Mouse (Mus musculus) thymus, postnatal 36 days (tissue): ENCODE measurements around the gene Snx30.

Experiments
- DNase-seq, 2 experiments: peaks; one replicate each; pipeline ENCODE4 v3.0.0; 2022; ENCODE audit warnings: mixed read lengths in 2 of 2

Gene Snx30

DNA sequence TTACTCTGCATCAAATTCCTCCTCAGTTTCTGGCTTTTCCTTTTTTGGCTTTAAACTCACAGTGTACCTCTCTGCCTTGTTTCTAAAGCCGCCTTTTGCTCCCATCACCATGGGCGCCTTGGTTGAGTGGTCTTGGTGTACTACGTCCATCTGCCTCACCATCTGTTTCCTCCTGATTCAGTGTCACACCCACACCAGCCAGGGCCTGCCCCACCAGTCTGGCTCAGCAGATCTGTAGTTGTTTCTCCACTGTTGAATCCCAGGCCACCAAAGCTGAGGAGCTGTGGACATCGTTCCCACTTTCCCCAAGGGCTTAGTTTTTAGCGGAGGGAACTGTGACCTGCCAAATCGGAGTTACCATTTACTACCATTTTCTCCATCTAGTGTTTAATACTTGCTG is 20.0 kb downstream of the Snx30 start:
- DNase-seq: no peak

DNA sequence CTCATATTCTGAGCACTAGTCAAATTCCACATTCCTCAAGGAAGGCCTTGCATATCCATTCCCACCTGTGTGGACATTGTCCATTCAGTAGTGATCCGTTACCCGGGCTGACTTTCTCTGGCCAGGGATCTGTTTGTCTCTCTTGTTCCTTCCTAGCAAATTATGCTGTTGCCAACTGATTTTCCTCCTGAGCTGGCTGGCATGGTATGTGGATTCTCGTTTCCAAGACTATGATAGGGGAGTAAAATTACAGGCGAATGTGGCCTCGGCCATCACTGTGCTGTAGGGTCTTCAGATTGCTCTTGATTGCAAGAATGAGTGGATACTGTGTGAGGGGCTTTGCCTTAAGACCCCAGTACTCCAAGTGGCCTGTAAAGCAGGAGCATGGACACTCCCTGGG is 20.7 kb downstream of the Snx30 start:
- no peak for DNase-seq

DNA sequence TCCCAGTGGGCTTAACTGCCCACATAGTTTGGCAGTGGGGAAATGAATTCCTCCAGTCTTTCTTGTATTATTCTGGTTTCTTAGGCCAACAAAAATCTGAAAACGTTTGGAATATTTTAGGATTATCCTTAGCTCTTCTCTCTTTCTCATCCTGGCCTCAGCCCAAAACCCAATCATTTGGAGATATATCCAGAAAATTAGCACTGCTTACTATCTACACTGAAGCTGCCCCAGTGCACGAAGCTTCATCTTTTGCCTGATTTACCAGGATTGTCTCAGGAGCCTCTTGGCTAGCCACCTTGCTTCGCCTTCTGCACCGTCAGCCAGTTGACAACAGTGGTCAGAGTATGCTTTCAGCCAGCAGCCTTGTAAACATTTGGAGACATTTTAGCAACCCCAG is 23.4 kb downstream of the Snx30 start:
- DNase-seq: no peak

DNA sequence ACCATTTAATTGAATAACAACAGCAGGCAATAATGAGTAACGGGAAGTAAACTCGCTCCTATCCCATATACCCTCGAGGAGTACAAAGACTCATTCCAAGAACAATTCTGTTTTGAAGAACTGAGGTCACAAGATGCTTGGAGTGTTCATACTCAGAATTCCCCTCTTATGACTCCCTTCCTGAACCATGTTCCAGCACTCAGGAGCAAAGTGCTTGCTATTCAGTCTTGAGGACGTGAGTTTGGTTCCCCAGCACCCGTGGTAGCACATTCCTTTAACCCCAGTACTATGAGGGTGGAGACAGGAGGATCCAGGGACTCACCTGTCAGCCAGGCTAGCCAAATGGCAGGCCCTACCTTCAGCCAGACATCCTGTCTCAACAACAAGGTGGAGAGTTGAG is 25.4 kb downstream of the Snx30 start:
- no peak for DNase-seq

DNA sequence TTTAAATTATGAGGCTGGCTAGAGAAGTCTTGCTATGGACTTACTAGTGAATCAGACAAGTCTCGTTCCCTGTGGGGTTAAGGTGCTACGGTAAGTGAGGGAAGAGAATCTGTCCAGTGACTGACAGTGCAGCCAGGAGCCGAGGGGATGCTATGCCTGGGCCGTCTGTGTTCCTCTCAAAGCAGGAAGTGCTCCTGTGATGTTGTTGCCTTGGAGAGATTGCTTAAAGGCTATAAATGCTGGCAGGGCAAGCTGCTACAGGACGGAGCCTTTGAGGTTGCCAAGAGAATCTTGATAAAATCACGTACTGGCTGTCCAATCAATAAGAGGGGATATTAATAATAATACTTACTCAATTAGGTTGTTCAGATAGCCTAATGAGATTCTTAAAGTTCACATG is 27.2 kb downstream of the Snx30 start:
- DNase-seq: no peak

DNA sequence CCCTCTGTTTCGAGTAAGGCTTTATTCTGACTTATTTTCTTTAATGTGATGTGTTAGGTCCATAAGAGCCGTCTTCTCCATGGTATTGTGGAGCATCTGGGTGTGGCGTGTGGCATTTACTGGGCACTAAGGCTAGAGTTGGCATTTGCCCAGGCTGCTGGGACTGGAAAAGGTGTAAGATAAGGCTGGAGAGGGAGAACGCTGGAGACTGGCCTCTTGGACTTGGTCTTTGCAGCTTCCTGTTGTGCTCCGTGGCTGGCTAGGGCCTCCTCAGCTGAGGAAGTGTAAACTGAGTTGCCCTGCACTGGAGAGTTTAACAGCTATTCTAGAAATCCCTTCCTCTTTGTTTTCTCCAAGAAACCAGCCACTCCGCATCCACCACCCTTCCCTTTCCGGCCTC is 32.0 kb downstream of the Snx30 start:
- DNase-seq: no peak

DNA sequence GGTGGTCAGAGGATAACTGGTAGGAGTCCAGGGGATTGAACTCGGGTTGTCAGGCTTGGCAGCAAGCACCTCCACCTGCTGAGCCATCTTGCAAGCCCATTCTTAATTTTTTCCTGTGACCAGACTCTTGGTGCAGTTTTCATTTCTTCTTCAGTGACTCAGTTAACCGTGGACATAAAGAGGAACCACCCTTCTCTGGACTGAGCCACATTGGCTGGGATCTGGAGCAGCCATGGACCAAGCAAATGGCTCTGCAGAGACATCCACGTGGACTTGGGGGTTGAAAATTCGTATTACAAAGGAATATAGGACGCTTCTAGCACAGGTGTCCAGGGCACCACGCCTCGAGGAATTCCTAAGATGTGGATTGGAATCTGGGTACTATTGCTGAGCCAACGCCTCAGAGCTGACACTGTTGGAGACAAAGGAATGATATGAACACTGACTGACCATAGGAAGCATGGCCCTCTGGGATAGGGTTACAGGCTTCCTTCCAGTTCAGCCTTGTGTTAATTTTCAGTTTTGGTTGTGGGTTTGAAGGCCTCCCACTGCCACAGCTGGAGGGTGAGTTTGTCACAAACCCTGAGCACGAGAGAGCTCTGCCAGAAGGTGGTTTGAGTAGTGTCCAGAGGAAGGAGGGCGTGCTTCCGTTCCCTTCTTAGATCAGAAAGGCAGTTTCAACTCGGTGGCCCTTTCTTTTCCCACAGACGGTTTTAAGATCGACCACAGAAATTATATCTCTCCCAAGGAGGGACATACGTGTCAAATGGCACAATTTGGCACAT is 39.0 kb downstream of the Snx30 start:
- no peak for DNase-seq

DNA sequence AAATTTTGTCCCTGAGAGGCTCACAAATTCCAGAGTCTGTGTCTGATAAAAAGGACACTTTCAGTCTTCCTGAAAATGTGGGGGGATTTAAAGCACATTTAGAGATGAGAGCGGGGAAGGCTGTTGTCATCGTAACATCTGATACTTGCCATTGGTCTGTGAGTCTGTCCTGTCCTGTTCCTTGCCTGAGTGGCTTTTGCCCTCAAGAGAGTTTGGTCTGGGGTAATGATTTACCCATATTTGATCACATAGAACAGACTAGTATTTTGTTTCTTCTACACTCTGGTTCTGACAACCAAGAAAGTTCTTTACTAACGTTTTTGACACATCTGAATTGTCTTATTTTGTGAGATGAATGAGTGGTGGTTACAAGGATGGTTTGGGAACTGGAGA is 39.6 kb downstream of the Snx30 start:
- DNase-seq: no peak

DNA sequence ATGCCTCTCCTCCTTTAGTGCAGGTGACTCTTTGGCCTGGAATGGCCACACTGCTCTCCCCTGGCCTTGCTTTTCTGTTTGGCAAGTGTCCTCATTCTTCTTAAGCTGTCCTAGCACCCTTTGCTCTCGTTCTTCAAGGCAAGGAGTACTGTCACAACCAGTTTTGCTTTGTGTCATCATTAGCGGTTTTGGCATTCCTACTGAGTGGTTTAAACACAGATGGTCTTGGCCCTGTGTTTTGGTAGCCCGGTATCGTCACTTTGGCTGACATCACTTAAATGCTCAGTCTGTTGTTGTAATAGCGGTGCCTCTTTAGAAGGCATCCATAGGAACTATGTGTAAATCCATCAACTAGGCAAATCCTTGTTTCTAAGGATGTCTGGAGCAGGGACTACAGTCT is 41.8 kb downstream of the Snx30 start:
- no peak for DNase-seq

DNA sequence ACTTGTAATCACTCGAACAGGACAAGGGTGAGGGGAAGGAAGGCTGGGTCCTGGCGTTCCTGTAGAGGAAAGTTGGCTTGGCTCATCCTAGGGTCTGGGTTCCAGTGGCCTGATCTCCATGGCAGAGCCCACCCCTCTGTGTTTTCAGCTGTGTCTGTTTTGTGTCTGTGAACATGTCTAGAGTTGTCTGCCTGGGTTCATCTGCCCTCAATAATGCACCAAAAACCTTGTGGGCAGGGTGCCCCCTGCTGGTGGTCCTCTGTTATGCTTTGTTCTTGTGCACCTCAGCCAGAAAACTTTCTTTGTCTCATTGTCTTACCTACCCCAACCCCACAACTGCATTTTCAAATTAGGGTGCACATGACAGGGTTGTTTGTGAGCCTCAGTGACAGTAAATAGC is 44.5 kb downstream of the Snx30 start:
- DNase-seq: peak; percentile 82 to 85

DNA sequence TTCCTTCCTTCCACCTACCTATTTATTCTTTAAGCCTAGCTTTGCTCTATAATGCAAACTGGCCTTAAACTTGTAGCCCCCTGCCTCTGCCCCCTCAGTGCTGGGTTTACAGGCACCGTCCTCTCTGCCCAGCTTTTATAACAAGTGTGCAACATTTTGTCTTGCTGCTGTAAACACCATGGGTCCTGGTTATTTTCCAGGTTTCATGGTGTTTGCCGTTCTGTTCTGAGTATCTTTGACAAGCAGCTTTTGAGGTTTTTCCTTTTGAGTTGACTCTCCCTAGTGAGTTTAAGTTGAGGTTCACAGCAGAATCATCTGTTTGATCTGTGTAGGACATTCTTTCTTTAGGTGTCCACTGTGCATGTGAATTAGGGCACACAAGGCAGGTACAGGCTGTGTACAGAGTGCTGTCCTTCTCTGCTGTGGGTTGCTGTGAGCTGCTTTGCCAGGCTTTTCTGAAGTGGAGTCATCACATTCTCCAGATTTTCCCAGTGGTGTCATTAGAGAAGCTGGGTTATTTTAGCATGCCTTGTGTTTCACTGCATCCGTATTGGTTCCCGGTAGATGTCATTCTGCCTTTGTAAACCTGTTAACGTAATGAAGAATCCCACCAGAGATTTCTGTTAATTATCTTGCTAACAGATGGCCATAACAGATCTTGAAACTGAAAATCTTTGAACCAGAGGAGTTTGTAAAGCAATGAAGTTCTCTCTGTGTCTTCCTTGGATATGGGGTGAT is 45.4 kb downstream of the Snx30 start:
- no peak for DNase-seq

DNA sequence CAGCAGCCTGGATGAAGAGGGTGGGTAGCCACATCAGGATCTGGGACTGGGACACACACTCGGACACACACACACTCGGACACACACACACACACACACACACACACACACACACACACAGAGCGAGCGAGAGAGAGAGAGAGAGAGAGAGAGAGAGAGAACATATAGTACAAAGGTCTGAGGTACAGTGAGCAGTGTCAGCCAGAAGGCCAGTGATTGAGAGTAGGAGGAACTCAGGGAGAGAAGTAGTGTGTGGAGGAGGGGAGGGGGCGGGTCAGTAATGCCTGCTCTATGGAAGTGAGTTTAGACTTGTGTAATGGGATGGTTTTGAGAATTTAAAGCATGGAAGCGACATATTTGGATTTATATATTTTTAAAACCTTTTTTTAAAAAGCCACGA is 47.5 kb downstream of the Snx30 start:
- no peak for DNase-seq

DNA sequence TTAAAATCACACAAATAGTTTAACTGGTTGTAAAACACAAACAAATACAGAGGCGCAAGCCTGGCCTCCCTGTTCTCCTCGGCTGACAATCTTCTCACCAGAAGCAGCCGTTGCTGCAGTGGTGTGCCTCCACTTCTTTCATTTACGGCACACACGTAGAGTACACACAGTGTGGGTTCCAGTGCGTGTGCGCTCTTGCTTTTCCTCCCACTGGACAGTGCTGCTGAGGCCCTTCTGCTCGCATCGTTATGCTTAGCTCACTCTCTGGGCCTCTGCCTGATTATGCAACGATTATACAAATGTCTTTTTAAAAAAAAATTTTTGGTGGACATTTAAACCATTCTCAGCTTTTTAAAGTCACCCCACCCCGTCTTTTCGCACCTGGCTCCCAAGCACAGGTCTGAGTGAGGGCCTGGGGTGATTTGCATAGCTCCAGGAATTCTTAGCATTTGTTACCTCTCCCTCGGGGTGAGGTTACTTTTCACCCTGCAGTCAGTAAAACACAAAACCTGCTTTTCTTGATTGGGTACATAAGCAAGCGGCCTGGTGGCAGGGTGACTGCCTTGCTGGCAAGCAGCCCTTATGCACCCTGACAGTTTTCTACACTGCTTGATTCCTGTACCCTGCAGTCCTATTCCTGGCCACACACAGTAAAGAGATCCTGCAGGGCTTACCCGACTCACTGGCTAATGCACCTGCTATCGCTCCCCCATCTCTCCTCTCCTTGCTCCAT is 54.2 kb downstream of the Snx30 start:
- DNase-seq: no peak

DNA sequence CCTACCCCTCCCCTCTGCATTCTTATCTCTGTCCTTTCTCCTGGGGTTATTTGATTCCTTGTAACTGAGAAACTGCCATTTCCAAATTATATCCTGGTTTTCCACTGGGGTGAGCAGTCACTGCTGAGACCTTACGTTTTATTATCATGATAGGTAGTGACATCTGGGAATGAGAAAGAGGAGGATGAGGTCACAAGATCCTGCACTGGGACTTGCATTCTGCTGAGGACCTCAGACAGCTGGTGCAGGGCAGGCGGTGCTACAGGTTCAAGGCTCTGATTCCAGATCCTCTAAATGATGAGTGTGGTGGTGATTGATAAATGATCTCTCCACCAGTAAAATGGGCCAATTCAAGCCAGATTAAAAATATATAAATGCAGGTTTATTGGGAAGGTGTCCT is 54.8 kb downstream of the Snx30 start:
- DNase-seq: no peak

DNA sequence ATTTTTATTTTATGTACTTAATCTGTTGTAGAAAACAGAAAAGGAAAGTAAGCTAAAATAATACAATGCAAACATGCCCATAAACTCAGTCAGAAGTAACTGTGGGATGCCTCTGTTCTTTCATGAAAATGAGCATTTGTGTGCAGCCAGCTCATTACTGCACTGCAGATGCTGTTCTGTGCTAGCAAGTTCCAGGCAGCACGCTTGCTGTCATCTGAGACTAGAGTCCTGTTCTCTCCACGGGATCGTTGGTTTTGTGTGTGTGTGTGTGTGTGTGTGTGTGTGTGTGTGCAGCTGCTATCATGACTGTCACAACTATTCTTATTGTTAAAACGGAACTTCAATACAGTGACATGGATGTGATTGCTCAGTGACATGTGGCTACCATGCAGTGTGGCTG is 56.2 kb downstream of the Snx30 start:
- DNase-seq: no peak

DNA sequence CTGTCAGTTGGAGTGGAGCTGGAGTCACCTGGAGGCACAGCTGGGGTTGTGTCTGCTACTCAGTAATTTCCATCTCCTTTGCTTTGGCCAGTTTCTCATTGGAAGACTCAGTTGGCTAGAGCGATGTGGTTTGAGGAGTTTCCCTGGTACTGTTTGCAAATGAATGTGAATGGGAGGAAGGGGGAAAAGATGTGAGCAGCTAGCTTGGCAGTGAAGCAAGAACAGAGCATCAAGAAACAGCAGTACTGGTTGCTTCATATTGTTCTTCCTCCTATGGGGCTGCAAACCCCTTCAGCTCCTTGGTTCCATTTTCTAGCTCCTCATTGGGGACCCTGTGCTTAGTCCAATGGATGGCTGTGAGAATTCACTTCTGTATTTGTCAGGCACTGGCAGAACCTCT is 56.7 kb downstream of the Snx30 start:
- DNase-seq: no peak

DNA sequence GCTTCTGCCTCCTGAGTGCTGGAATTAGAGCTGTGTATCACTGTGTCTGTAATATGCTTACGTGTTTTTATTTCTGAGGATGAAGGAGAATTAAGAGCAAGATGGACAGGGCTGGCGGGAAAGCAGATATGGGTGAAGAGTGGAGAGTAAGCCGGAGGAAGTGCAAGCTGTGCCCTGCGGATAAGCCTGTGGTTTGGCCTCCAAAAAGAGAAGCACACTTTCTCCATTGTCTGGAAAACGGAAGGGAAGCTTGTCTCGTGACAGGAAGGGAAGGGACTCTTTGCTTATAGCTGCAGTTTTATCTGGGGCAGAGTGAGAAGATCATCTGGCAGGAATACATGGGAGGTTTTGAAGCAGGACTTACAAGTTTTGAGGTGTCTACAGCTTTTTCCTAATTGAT is 58.2 kb downstream of the Snx30 start:
- DNase-seq: no peak

DNA sequence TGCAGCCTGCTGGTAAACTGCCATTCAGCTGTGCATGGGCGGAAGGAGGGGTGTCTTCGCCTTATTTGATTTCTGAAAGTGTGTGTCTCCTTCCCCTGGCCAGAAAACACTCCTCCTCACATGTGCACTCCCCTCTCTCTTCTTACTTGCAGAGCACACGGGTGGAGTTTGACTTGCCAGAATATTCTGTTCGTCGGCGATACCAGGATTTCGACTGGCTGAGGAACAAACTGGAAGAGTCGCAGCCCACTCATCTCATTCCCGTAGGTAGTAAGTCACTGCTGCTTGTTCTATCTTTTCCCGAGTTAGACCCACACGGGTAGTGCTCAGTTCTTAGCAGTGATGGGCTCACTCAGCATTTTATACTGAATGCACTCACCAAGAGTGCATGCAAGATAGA is 62.4 kb downstream of the Snx30 start:
- no peak for DNase-seq

DNA sequence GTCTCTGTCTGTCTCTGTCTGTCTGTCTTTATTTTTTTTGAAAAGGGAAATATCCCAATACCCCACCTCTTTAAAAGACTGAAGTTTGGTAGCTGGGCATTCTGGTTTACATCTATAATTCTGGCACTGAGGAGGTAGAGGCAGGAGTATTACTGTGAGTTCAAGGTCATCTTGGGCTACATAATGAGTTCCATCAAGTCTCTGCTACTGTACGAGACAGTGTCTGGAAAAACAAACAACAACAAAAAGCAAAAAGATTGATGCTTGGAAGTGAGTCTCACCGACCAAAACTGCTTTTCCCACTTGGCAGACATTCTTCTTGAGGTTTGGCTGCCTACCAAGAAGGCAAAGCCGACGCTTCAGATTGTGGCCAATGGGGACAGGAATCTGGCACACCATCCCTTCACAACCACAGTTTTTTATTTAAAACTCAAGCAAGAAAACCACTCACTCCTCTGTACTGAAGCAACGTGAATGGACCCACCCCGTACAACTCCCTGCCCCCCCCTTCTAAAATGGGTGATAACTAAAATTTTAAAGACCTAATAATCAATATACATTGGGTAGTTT is 63.9 kb downstream of the Snx30 start:
- DNase-seq: no peak

DNA sequence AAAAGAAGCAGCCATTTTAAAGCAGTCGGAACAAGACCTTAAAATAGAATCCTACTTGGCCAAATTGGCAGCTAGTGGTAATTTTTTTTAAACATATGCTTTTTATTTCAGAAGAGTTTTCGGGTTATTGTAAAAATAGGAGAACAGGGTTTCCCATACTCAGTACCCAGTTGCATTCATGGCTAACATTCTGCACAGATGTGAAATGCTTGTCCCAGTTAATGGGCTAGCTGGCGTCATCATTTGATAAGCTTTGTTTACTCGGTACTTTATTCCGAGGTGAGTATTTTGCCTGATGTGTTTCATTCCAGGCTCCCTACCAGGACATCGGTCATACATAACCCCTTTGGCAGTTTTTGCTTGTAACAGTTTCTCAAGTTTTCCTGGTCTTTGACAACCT is 64.8 kb downstream of the Snx30 start:
- no peak for DNase-seq

DNA sequence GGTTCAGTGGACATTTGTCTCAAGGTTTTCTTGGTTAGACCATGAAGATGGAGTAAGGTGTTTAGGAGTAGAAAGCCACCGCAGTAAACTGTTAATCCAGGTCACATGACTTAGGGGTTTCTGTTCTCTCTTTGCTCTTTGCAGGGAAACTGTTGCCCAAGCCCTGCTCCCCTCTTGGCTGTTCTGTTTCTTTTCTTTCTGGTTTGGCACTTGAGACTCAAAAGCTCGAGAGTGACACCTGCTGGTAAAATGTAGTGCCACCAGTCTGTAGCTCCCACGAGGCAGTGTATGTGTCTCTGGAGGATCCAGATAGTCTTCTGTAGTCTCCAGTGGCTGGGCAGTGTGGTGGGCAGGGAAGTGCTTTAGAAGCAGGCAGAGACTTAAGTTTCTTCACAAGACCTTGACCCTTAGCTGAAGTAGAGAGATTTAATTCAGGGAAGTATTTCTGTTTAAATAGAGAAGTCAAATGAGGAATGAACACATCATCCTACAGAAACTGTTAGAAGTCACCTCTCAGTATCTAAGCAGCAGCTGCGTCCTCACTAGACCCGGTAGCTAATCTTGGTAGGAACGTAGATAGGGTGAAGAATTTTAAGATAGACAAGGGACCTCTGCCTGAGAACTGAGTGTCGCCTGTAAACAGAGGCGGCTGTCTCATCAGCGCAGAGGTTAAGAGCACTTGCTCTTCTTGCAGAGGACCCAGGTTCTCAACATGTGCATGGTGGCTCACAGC is 65.4 kb downstream of the Snx30 start:
- DNase-seq: peak; percentile 69 to 70

DNA sequence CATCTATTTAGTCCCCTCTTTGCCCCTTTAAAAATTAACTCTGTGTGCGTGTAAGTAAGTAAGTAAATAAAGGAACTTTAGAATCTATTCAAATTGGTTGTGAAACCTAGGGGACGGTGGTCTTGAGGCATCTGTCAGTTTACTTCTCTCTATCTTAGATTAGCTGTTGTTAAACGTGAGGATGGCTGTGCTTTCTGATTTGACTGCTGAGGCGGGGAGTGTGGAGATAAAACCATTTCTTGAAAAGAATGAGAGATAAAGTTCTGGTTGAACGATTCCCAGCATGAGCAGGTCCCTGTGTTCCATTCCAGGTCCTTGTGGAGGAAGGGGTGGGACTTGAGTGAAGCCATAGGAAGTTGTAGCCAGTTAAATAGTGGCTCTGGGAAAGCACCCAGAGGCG is 67.6 kb downstream of the Snx30 start:
- no peak for DNase-seq

DNA sequence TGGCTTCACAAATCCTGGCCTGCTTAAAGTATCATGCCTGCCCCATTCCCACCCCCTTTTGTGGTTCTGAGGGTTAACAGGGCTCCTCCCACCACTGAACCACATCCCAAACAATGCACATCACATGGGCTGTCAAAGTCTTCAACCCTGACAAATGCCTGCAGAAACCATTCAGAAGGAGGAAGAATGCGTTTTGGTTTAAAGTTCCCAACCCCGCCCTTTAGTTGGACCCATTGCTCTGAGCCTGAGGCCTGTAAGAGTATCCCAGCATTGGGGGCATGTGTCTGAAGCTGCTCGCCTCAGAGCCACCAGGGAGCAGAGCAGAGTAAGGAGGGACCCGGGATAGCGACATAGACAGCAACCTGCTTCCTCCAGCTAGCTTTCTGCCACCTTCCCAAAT is 68.2 kb downstream of the Snx30 start:
- DNase-seq: peak in 1 of 2 experiments; percentile 27
